Comparison of ENCODE assay signal across 23 mouse cellular contexts in the genomic region with DNA sequence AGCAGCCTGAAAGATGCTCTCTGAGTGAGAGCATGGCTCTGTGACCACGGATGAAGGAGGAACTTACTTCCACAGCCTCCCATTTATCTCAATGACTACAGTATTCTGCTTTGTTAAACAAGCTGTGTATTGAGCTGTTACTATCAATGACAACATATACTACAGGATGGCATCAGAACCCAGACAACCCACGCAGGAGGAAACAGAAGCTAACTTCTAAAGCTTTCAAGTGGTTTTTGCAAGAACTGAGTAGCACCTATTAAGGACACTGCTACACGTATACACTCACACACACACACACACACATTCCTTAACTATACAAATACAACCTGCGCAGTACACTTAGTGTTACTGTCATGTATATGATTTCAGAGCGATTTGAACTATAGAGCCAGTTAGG.
"Had no signal": no experiment of that assay in that cellular context is flagged by ENCODE, and none has a peak within 500 bp of the region (broad histone marks: within the 10 kb centered on the region; RNA-seq: fewer than 3 reads in every experiment).

No protein-coding gene starts in this region.

- H3K36me3 ChIP-seq: limb, embryonic 13.5 days; liver, embryonic 15.5 days; lung, embryonic 15.5 days; neural tube, embryonic 13.5 days; stomach, embryonic 15.5 days had no signal

- H3K27me3 ChIP-seq: limb, embryonic 13.5 days; liver, embryonic 12.5 days; liver, embryonic 15.5 days; lung, embryonic 15.5 days; megakaryocyte, embryonic 14.5 days; neural tube, embryonic 13.5 days; stomach, embryonic 15.5 days had no signal

- H3K4me3 ChIP-seq: limb, embryonic 10.5 days; limb, embryonic 13.5 days; liver, embryonic 12.5 days; liver, embryonic 15.5 days; lung, embryonic 15.5 days; megakaryocyte, embryonic 14.5 days; midbrain, embryonic 10.5 days; neural tube, embryonic 13.5 days; stomach, embryonic 15.5 days had no signal

- H3K4me1 ChIP-seq: limb, embryonic 13.5 days; liver, embryonic 12.5 days; liver, embryonic 15.5 days; midbrain, embryonic 10.5 days; stomach, embryonic 15.5 days had no signal

- DNase-seq: kidney, adult 9 months; kidney, postnatal 14 days; kidney, postnatal 4 days; liver; lung, adult 18-20 months; lung, postnatal 10 days; lung, postnatal 36 days; midbrain, embryonic 14.5 days; retina, postnatal 1 day; right cerebral cortex, postnatal 25 days; spleen, adult 18-20 months; thymus, adult 2 months; thymus, postnatal 14 days; thymus, postnatal 4 days had no signal

- H3K9me3 ChIP-seq: limb, embryonic 10.5 days; limb, embryonic 13.5 days; liver, embryonic 12.5 days; liver, embryonic 15.5 days; lung, embryonic 15.5 days; midbrain, embryonic 10.5 days; neural tube, embryonic 13.5 days; stomach, embryonic 15.5 days had no signal

- H3K27ac ChIP-seq: limb, embryonic 10.5 days; limb, embryonic 13.5 days; liver, embryonic 12.5 days; liver, embryonic 15.5 days; lung, embryonic 15.5 days; midbrain, embryonic 10.5 days; neural tube, embryonic 13.5 days; stomach, embryonic 15.5 days had no signal

- ATAC-seq: liver, embryonic 12.5 days had no signal

- H3K4me2 ChIP-seq: limb, embryonic 13.5 days; liver, embryonic 12.5 days; liver, embryonic 15.5 days; lung, embryonic 15.5 days; neural tube, embryonic 13.5 days; stomach, embryonic 15.5 days had no signal

- H3K9ac ChIP-seq: limb, embryonic 13.5 days; liver, embryonic 12.5 days; liver, embryonic 15.5 days; lung, embryonic 15.5 days; neural tube, embryonic 13.5 days; stomach, embryonic 15.5 days had no signal
